Mouse (Mus musculus): ENCODE measurements around the gene Gm6525.

Gm6525 gene

GRCm38 (mm10) chr3:84168943-84169342 lies 5.0 kb upstream of the Gm6525 start:
- in situ Hi-C loops (cut with MboI; ENCODE audit: unreplicated experiment in 2 of 2) = loop anchor here in 1 of 2 experiments (10.0 kb wide), 1 partner anchor 374 kb away; no protein-coding TSS in a partner anchor

- in situ Hi-C loops (cut with MboI; ENCODE audit: unreplicated experiment in 2 of 2) = loop anchor here (10.0 kb wide), 2 partner anchors 365 to 375 kb away; no protein-coding TSS in a partner anchor
Observed at GRCm38 (mm10) chr3:84169393-84170005, 4.4 kb upstream of the Gm6525 start.

GRCm38 (mm10) chr3:84172406-84172805 lies 1.5 kb upstream of the Gm6525 start:
- in situ Hi-C loops (cut with MboI; ENCODE audit: unreplicated experiment in 2 of 2) = loop anchor here in 1 of 2 experiments (10.0 kb wide), 1 partner anchor 362 kb away; no protein-coding TSS in a partner anchor

GRCm38 (mm10) chr3:84175337-84176315 lies 1.7 kb downstream of the Gm6525 start:
- in situ Hi-C loops (cut with MboI; ENCODE audit: unreplicated experiment in 2 of 2) = loop anchor here (5.0 to 10.0 kb wide), 3 partner anchors 137 to 367 kb away; no protein-coding TSS in a partner anchor

GRCm38 (mm10) chr3:84177834-84178233 lies 3.9 kb downstream of the Gm6525 start:
- in situ Hi-C loops (cut with MboI; ENCODE audit: unreplicated experiment in 2 of 2) = loop anchor here (5.0 to 10.0 kb wide), 3 partner anchors 134 to 364 kb away; no protein-coding TSS in a partner anchor

GRCm38 (mm10) chr3:84180304-84180703 lies 6.4 kb downstream of the Gm6525 start:
- in situ Hi-C loops (cut with MboI; ENCODE audit: unreplicated experiment in 2 of 2) = no loop called here

GRCm38 (mm10) chr3:84181102-84181501 lies 7.2 kb downstream of the Gm6525 start:
- in situ Hi-C loops (cut with MboI; ENCODE audit: unreplicated experiment in 2 of 2) = no loop called here

- in situ Hi-C loops (cut with MboI; ENCODE audit: unreplicated experiment in 2 of 2) = no loop called here
Observed at GRCm38 (mm10) chr3:84181717-84182116, 7.8 kb downstream of the Gm6525 start.

GRCm38 (mm10) chr3:84189629-84190173 lies 15.8 kb downstream of the Gm6525 start:
- in situ Hi-C loops (cut with MboI; ENCODE audit: unreplicated experiment in 2 of 2) = no loop called here

GRCm38 (mm10) chr3:84190513-84191061 lies 16.7 kb downstream of the Gm6525 start:
- in situ Hi-C loops (cut with MboI; ENCODE audit: unreplicated experiment in 2 of 2) = no loop called here

GRCm38 (mm10) chr3:84191141-84191881 lies 17.4 kb downstream of the Gm6525 start:
- in situ Hi-C loops (cut with MboI; ENCODE audit: unreplicated experiment in 2 of 2) = no loop called here

GRCm38 (mm10) chr3:84193881-84194280 lies 20.0 kb downstream of the Gm6525 start:
- in situ Hi-C loops (cut with MboI; ENCODE audit: unreplicated experiment in 2 of 2) = no loop called here

GRCm38 (mm10) chr3:84198229-84198628 lies 24.3 kb downstream of the Gm6525 start:
- in situ Hi-C loops (cut with MboI; ENCODE audit: unreplicated experiment in 2 of 2) = no loop called here

GRCm38 (mm10) chr3:84199516-84199915 lies 25.6 kb downstream of the Gm6525 start:
- in situ Hi-C loops (cut with MboI; ENCODE audit: unreplicated experiment in 2 of 2) = no loop called here

- in situ Hi-C loops (cut with MboI; ENCODE audit: unreplicated experiment in 2 of 2) = no loop called here
Observed at GRCm38 (mm10) chr3:84200559-84201420, 26.9 kb downstream of the Gm6525 start.

GRCm38 (mm10) chr3:84204640-84205039 lies 30.7 kb downstream of the Gm6525 start:
- in situ Hi-C loops (cut with MboI; ENCODE audit: unreplicated experiment in 2 of 2) = no loop called here

GRCm38 (mm10) chr3:84205650-84206049 lies 31.7 kb downstream of the Gm6525 start:
- in situ Hi-C loops (cut with MboI; ENCODE audit: unreplicated experiment in 2 of 2) = no loop called here

- in situ Hi-C loops (cut with MboI; ENCODE audit: unreplicated experiment in 2 of 2) = no loop called here
Observed at GRCm38 (mm10) chr3:84206106-84206505, 32.2 kb downstream of the Gm6525 start.

- in situ Hi-C loops (cut with MboI; ENCODE audit: unreplicated experiment in 2 of 2) = no loop called here
Observed at GRCm38 (mm10) chr3:84207366-84207765, 33.5 kb downstream of the Gm6525 start.
